Mouse (Mus musculus) kidney, postnatal 0 days (tissue): Measurements from ENCODE around the gene Pbx1. TPM values are rescaled to one million over a fixed set of nuclear protein-coding genes. Genes with fewer than 3 reads are reported as not detected.
A peak's percentile ranks its signal among the peaks of the same experiment; 100 is the strongest.

Experiments
- ATAC-seq: fragments of 200-750 bp; cut with Nextera tagmentation; replicated peaks from 2 replicates; pipeline ENCODE4 v1.8.0; 2017; ENCODE audit warnings: low read depth, moderate number of reproducible peaks, moderate TSS enrichment, moderate library complexity; ENCODE audit not compliant: low FRiP score
- DNase-seq: peaks from one replicate; pipeline ENCODE4 v3.0.0-alpha.2; 2016; ENCODE audit warnings: low spot score
- H3K27ac ChIP-seq: fragments of 300-500 bp; sonication (generic); 2 replicates; pipeline ENCODE4 v1.5.1; 2014; ENCODE audit warnings: mild to moderate bottlenecking
- H3K27me3 ChIP-seq: fragments of 300-500 bp; sonication (generic); 2 replicates; pipeline ENCODE4 v1.6.1; 2014; ENCODE audit warnings: low read length, mixed read lengths; ENCODE audit not compliant: insufficient read depth
- H3K36me3 ChIP-seq: fragments of 300-500 bp; sonication (generic); 2 replicates; pipeline ENCODE4 v1.6.1; 2014; ENCODE audit warnings: low read length, mixed read lengths; ENCODE audit not compliant: insufficient read depth
- H3K4me1 ChIP-seq: fragments of 300-500 bp; sonication (generic); replicated peaks from 2 replicates; pipeline ENCODE4 v1.6.1; 2014; ENCODE audit warnings: antibody characterized with exemption, low read length, mixed read lengths; ENCODE audit not compliant: insufficient read depth
- H3K4me2 ChIP-seq: fragments of 300-500 bp; sonication (generic); 2 replicates; pipeline ENCODE4 v1.6.1; 2014; ENCODE audit warnings: mild to moderate bottlenecking, low read length, moderate library complexity, mixed read lengths
- H3K4me3 ChIP-seq: fragments of 300-500 bp; sonication (generic); replicated peaks from 2 replicates; pipeline ENCODE4 v1.5.1; 2014; ENCODE audit warnings: low read depth, low read length
- H3K9ac ChIP-seq: fragments of 300-500 bp; sonication (generic); 2 replicates; pipeline ENCODE4 v1.6.1; 2014; ENCODE audit warnings: low read depth, low read length
- H3K9me3 ChIP-seq: fragments of 300-500 bp; sonication (generic); replicated peaks from 2 replicates; pipeline ENCODE4 v1.6.1; 2016; ENCODE audit warnings: low read length, inconsistent platforms, mixed read lengths
- CTCF ChIP-seq: IDR thresholded peaks from 2 replicates; pipeline ENCODE4 v1.5.1; 2016; ENCODE audit warnings: antibody characterized with exemption, low read depth, mild to moderate bottlenecking, moderate library complexity
- WGBS: fragments of 180-500 bp; shearing (Covaris S2); extraction: QIAGEN DNeasy Blood & Tissue Kit; methylation state at CpG from one replicate; pipeline ENCODE4 v1.1.7; 2014; 5-methylcytosine and 5-hydroxymethylcytosine counted together
- polyA plus RNA-seq: library from polyadenylated mRNA; unstranded; fragments of >200 nt; fragmentation: Nextera tagmentation; extraction: Ambion mirVana; gene quantifications from 2 replicates; pipeline ENCODE4 v1.2.1, GENCODE M21; 2015

Gene Pbx1
- polyA plus RNA-seq, 1 experiment from 2014 or later = 55.7 TPM

GRCm38 (mm10) chr1:168180622-168181441, 251.2 kb downstream of the Pbx1 start:
- no peak for ATAC-seq
- no peak for TF ChIP-seq CTCF

GRCm38 (mm10) chr1:168179691-168180090, 252.4 kb downstream of the Pbx1 start:
- WGBS = 89% methylated on average over 11 of the region's 11 CpGs
- H3K4me2 ChIP-seq = no peak overlapping the region
- H3K27me3 ChIP-seq = no peaks in the 10 kb centered on the region
- no peak for TF ChIP-seq CTCF
- ATAC-seq (no peak), DNase-seq (no peak)
- H3K9ac ChIP-seq = no peak overlapping the region
- H3K36me3 ChIP-seq = peaks cover 28% of the 10 kb centered on the region
- no peaks in the 10 kb centered on the region for H3K9me3 ChIP-seq
- no peaks in the 10 kb centered on the region for H3K4me1 ChIP-seq
- no peak overlapping the region for H3K27ac ChIP-seq
- H3K4me3 ChIP-seq = no peak overlapping the region

More at GRCm38 (mm10) chr1:168180622-168181441, 251.2 kb downstream of the Pbx1 start:
- 75% methylated on average over 9 of the region's 9 CpGs for WGBS
- H3K4me1 ChIP-seq = no peaks in the 10 kb centered on the region
- H3K27ac ChIP-seq = no peak overlapping the region
- no peak overlapping the region for H3K9ac ChIP-seq
- DNase-seq = peak; percentile 61
- no peak overlapping the region for H3K4me2 ChIP-seq
- peaks cover 25% of the 10 kb centered on the region for H3K36me3 ChIP-seq
- H3K27me3 ChIP-seq = no peaks in the 10 kb centered on the region
- no peak overlapping the region for H3K4me3 ChIP-seq
- no peaks in the 10 kb centered on the region for H3K9me3 ChIP-seq

- Histone ChIP-seq H3K4me3 (no peak overlapping the region), H3K4me1 (no peaks in the 10 kb centered on the region), H3K27me3 (no peaks in the 10 kb centered on the region), H3K36me3 (peaks cover 21% of the 10 kb centered on the region), H3K9me3 (no peaks in the 10 kb centered on the region), H3K27ac (no peak overlapping the region), H3K4me2 (no peak overlapping the region), H3K9ac (no peak overlapping the region)
- ATAC-seq (no peak), DNase-seq (no peak)
- WGBS = 82% methylated on average over 1 of the region's 1 CpGs
- no peak for TF ChIP-seq CTCF
Observed at GRCm38 (mm10) chr1:168178611-168179010, 253.5 kb downstream of the Pbx1 start.

GRCm38 (mm10) chr1:168175586-168175985, 256.5 kb downstream of the Pbx1 start:
- DNase-seq (no peak), ATAC-seq (no peak)
- Histone ChIP-seq H3K27me3 (no peaks in the 10 kb centered on the region), H3K4me3 (no peak overlapping the region), H3K36me3 (0 out of 2 replicates have a peak, but pooled peaks cover 3% of the 10 kb centered on the region), H3K4me2 (no peak overlapping the region), H3K9ac (no peak overlapping the region), H3K9me3 (no peaks in the 10 kb centered on the region), H3K4me1 (no peaks in the 10 kb centered on the region), H3K27ac (no peak overlapping the region)
- 81% methylated on average over 4 of the region's 4 CpGs for WGBS
- TF ChIP-seq CTCF = no peak

- Histone ChIP-seq H3K9ac (no peak overlapping the region), H3K4me2 (no peak overlapping the region), H3K27me3 (no peaks in the 10 kb centered on the region), H3K36me3 (no peaks in the 10 kb centered on the region), H3K9me3 (no peaks in the 10 kb centered on the region), H3K4me3 (no peak overlapping the region), H3K27ac (0 out of 2 replicates have a peak overlapping the region, but pooled peaks have one; percentile 36), H3K4me1 (peaks cover 9% of the 10 kb centered on the region)
- WGBS = 69% methylated on average over 8 of the region's 8 CpGs
- TF ChIP-seq CTCF = no peak
- DNase-seq = no peak
- ATAC-seq = no peak
Observed at GRCm38 (mm10) chr1:168169791-168170190, 262.3 kb downstream of the Pbx1 start.

- Histone ChIP-seq H3K36me3 (no peaks in the 10 kb centered on the region), H3K4me2 (no peak overlapping the region), H3K4me1 (peaks cover 9% of the 10 kb centered on the region), H3K4me3 (no peak overlapping the region), H3K9me3 (no peaks in the 10 kb centered on the region), H3K27me3 (no peaks in the 10 kb centered on the region), H3K27ac (no peak overlapping the region), H3K9ac (no peak overlapping the region)
- no peak for DNase-seq
- TF ChIP-seq CTCF = no peak
- 66% methylated on average over 10 of the region's 10 CpGs for WGBS
- no peak for ATAC-seq
Observed at GRCm38 (mm10) chr1:168169052-168169779, 262.9 kb downstream of the Pbx1 start.
